Mouse (Mus musculus) retina, embryonic 14.5 days (tissue): ENCODE results near the gene Pak1ip1.
A peak's percentile ranks its signal among the peaks of the same experiment; 100 is the strongest.

Experiments used
- DNase-seq: peaks from one replicate; pipeline ENCODE4 v3.0.0-alpha.2; 2015; ENCODE audit warnings: low spot score

Gene Pak1ip1

DNA sequence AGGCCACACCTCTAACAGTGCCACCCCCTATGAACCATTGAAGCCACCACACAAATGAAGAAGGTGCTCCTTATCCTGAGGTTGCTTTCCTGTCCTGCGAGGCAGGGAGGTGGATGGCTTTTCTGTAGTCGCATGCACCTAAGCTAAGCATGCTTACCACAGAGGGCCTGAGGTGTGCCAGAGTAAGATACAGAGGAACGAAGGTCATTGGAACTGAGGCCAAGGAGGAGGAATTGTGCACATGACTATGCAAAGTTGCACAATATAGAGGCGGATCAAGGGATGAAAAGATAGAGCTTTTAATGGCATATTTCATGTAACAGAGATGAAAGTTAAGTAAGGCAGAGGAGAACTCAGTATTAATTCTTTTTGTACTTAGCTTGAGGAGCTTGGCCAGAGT, 5.4 kb downstream of the Pak1ip1 start:
- DNase-seq, result no peak

DNA sequence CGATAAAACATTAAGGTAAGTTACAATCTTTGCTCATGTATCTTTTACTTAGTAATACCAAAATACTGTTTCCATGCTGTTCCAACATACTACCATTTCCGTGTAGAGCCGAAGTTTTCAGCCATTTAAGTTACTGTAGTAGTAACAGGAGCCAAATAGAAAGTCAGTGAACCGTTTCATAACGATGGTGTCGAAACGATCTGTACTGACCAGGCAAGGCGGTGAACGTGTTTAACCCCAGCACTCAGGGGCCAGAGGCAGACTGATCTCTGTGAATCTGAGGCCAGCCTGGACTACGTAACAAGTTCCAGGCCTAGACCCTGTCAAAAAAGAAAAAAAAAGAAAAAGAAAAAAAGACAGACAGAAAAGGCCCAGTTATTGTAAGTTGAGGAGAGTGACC, 7.4 kb downstream of the Pak1ip1 start:
- DNase-seq, result no peak

DNA sequence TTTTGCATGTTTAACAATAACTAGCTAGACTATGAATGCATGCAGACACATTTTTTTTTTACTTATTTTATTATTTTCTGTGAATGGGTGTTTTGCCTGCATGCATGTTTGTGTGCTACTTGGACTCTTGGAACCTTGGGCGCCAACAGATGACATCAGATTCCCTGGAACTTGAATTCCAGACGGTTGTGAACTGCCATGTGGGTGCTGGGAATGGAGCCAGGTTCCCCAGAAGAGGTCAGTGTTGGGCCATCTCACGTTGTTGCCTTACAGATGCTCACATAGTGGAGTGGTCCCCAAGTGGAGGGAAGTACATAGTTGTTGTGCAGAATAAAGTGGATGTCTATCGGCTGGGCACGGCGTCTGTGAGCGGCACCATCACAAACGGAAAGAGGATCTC, 8.1 kb downstream of the Pak1ip1 start:
- DNase-seq, result no peak

DNA sequence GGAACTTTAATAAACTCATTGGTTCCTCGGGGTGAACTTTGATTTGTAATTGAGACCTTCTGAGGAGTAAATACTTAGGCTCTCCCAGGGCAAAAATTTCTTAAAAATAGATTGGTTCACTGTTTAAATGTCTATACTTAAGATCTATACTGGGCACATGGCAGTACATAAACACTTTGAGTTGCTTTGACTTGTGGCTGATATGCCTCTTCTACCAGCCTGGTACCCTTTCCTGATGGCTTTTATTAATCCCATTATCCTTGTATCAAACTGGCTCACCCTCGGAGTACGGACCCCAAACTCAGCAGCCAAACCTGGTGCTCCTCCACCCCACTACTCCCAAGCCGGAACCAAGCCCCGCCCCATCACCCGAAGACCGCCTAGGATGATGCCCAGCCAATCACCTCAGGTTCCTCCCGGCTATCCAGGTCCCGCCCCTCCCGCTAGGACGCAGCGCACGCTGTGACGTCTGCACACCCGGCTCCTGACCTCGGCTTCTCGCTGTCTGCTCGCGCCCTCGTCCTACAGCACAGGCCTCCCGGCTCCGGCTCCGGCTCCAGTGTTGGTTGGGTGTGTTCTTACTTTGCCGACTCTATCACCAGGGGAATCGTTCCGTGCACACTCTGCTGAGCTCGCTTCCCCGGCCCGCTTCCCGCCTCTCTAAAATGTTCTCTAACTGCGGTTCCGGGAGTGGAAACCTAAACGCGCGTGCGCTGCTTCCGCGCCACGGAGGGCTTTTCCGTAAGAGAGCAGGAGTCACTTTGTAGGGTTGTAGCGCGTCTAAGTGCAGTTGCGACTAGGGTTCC, 15.2 kb downstream of the Pak1ip1 start, which contains the start of gene Tmem14c:
Gene Tmem14c (plus strand): TSS at position 464 of the 806 bp plus-strand sequence.
- DNase-seq, result peak; percentile 94

DNA sequence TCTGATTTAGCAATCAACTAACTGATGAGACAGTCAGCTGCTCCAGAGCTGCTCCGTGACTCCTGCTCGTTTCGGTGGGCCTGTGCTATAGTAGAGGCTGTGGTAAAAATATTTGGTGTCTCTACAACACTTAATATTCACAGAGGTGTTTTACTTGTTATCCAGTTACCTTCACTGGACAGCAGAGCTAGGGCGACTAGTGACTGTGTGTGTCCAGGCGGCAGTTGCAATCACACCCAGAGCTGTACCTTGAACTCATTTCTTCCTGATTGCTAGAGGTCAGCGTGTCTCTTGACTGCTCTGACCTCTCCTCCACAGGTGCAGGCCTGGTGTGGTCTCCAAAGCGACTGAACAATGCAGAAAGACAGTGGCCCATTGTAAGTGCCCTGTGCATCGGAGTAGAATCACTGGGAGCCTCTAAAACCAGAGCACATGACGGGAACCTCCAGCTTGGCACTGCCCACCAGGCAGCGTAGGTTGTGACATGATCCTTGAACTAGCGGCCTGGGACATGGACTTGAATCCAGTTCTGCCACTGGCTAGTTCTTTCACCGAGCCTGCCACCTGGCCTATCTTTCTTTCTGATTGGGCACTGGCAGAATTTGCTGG, 16.1 kb downstream of the Pak1ip1 start:
- peak; percentile 6 for DNase-seq

DNA sequence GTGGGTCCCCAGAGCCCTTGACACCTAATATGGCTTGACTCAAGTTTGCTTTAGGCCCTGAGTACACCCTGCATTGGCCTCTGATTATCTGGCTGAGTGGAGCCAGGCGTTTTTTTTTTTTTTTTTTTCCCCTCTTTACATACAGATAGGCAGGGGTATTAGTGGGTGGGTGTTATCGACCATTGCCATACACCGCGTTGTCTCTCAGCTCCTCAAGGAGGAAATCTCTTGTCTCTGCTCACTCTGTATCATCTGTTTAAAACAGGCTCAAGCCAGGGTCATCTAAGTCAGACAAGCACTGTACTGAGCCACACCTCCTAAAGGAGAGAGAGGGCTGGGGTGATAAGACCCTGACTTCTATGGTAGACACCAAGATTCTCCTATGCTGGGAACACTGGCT, 17.0 kb downstream of the Pak1ip1 start:
- no peak for DNase-seq

DNA sequence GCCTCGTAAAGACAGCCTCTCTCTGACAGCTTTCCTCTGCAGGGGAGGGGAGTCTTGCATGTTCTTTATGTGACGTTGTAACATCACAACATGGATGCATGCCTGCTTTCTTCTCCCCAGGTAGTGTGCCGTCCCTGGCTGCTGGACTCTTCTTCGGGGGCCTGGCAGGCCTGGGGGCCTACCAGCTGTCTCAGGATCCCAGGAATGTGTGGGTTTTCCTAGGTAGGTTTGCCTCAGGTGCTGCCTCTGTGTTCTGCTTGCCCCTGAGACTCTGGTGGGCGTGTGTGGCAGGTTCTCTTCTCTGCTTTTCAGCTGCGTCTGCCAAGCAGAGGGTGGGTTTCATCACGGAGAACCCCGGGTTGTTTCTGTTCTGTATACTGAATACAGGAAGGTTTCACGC, 17.4 kb downstream of the Pak1ip1 start:
- DNase-seq, result no peak

DNA sequence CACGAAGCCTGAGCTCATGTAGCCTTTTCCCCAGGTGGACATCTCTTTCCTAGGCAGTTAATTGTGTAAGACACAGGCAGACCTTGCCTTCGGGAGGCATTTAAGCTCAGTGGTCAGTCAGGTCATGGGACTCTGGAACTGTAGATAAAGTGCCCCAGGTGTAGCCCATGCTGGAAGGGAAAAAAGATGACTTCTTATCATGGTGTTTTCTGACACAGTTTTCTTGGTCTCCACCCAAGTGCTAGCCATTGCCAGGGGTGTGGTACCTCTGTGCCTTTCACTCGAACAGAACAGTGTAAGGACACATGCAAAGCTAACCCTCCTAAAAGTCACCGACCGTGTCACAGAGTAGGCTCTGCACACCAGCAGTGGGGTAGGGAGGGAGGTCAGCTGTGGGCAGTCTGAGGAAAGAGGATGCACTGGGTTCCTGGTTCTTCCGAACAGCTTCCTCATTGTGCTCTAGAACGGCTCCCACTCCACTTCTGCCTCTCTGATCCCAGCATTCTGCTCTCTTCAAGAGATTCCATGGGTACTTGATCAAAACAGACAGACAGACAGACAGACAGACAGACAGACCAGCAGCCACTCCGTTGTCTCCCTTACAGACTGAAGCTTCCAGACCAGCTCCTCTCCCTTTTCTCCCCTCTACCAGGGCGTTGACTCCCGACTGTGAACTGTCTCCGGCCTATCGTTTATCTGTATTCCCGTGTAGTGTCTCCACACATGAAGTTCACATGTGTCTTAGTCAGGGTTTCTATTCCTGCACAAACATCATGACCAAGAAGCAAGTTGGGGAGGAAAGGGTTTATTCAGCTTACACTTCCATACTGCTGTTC, 18.2 kb downstream of the Pak1ip1 start:
- no peak for DNase-seq

DNA sequence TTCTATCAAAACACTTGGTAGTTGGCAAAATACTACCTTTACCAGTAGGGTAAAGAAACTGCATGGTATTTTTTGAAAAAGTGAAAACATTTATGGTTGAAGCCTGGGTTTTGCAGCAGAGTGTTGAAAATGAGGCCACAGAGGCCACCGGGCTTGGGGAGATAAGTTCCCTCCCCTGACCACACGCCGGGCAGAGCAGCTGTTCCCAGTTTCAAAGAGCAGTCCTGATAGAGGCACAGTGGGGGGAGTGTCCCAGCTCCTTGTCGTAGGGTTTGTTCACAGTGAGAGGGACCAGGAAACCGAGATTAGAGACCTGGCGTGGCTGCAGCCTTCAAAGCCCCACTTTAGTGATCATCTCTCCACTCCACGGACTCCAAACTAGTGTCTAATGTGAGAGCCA, 19.7 kb downstream of the Pak1ip1 start:
- no peak for DNase-seq

DNA sequence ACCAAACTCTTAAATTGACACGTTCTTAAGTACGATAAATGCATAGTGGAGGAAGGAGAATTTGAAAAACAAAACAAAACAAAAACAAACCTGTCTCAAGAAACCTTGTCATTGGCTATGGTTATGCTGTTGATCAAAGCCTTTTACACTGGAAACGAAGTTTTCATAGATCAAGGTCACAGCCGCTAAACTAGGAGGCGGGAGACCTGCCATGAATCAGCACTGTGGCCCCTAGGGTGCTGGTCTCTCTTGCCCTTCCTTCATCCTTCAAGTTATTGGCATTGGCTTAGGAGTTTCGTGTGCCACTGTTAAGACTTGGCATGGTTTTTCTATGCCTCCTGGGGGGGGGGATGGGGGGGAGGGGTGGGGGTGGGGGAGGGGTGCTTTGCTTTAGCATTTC, 20.8 kb downstream of the Pak1ip1 start:
- DNase-seq, result no peak

DNA sequence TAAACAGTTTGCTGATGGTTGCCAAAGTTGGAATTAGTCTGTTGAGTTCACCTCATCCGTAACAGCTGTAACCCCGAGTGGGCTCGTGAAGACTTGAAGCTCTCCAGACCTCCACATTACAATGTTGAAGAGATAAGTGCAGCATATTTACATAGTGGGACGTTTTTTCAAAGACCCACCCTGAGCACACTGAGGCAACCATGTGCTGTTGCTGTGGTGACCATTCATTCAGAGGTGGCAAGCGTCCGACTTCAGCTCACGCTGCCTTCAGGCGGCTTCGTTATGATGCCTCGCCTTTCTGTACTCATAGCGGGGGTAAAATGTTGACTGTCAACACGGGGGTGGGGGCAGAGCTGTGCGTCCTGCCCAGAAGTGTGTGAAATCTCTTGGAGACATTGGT, 21.3 kb downstream of the Pak1ip1 start:
- DNase-seq, result no peak

DNA sequence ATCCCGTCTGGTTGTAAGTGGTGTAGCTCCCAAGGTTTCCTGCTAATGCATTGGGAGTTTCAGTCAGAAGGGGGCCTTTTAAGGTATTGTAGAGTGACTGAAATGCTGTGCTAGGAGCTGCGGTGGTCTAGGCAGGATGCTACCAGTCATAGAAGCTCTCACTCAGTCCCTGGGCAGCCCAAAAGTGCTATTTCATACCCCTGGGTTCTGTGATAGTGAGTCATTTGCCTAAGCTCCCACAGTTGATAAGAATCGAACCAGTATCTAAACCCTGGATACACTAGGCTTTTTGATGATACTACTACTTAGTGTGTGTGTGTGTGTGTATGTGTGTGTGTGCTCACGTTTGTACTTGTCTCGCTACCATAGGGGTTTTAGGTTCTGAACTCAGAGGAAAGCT, 29.3 kb downstream of the Pak1ip1 start:
- no peak for DNase-seq

DNA sequence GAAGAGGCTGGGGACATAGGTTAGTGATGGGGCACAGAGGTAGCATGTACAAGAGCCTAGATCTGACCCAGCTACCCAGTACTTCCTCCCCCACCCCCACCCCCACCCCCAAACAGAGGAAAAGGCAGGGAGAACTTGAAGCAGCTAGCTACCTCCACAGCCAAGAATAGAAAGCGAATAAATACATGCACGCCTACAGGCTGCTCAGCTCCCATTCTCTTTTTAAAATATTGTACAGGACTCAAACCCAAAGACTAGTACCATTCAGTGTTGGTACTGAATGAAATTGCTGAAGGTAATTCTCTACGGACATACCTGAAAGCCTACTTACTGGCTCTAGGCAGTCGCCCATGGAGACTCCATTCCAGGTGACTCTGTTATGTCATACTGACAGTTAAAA, 41.7 kb downstream of the Pak1ip1 start:
- no peak for DNase-seq

DNA sequence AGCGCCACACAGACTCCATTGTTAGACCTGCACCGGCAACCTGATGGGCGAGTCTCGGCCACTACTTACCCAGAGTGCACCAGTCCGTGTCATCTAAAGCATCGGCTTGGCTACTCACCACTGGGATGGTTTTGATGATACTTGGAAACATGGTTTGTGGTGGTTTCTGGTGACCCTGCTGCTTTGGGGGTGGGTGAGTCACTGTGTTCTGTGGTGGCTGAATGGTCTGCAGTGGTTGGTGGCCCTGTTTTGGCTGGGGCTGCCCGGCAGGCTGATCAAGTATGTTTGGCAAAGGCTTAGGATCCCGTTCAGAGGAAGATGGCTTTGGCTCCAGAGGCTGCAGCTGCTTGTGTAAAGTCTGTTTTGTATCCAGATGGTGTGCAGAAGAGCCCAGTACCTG, 45.1 kb downstream of the Pak1ip1 start:
- DNase-seq, result no peak

DNA sequence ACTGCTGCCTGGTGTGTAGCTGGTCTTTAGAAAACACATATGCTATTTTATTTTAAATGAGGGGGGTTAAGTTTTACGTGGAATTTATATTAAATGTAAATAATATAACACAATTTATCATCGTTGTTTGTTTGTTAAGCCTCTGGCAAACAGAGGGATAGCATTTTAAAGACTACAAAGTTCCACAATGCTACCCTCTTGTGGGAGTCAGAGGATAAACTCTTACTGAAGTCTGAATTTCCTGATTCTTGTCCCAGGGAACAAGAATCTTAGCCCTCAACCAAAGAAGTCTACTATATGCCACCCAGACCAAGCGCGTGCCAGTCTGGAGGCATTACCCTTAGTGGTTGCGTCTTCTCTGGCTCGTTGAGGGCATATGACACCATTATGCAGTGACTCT, 46.5 kb downstream of the Pak1ip1 start:
- no peak for DNase-seq

DNA sequence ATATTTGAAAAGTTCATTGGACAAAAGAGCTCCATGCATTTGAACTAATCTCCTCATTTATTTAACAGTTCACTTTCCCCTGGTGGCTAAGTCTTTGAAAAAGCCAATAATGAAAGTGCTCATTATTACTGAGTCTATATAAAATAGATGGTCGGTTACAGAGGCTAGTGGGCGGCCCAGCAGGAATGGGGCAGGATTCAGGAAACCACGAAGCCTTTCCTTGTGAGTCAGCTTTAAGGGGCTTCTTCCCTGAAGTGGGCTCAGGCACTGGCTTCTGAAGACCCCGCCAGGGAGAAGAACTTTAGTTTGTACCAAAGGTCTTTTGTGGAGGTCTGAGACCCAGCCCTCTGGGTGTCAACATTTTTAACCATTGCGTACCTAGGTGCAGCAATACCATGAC, 51.1 kb downstream of the Pak1ip1 start:
- no peak for DNase-seq
